Mouse (Mus musculus): ENCODE measurements around the gene Pla2g2f.
A peak's percentile ranks its signal among the peaks of the same experiment; 100 is the strongest.

GRCm38 (mm10) chr4:138792599-138792998 is 35.2 kb upstream of the Pla2g2f start:
- TF ChIP-seq ZC3H11A (IDR thresholded peaks at IDR 0.05; ENCODE audit: borderline replicate concordance, low read depth, low read length) (no peak), ZNF384 (IDR thresholded peaks at IDR 0.05; ENCODE audit: low read depth, low read length) (no peak), CHD2 (IDR thresholded peaks at IDR 0.05; ENCODE audit: low read depth, low read length) (no peak), HCFC1 (IDR thresholded peaks at IDR 0.05; ENCODE audit: borderline replicate concordance, insufficient read depth, low read length) (no peak), MAFK (IDR thresholded peaks at IDR 0.05; ENCODE audit: insufficient read depth, low read depth, low read length) (peak; percentile 67; the same call in 1 of the 2 replicates)
